Mouse (Mus musculus) MEL (cell line): ENCODE measurements around the gene Cdk13.

Source experiments
- CTCF ChIP-seq, 3 experiments: IDR thresholded peaks in 2 of 3; conservative IDR thresholded peaks in 1 of 3; 2 replicates each; pipeline ENCODE4 v1.5.1; 2011 to 2012; ENCODE audit warnings: low read length in 3 of 3, low read depth in 2 of 3, mild to moderate bottlenecking in 2 of 3, improper control_type of control experiment in 1 of 3, inconsistent platforms in 1 of 3, mixed read lengths in 1 of 3, moderate library complexity in 1 of 3; ENCODE audit not compliant: control insufficient read depth in 1 of 3, insufficient read depth in 1 of 3, poor library complexity in 1 of 3, severe bottlenecking in 1 of 3
- E2F4 ChIP-seq: IDR thresholded peaks from 2 replicates; pipeline ENCODE4 v1.6.1; 2011; ENCODE audit warnings: low read depth, low read length, improper control_type of control experiment, borderline replicate concordance
- GABPA ChIP-seq: IDR thresholded peaks from 2 replicates; pipeline ENCODE4 v1.6.1; 2012; ENCODE audit warnings: low read depth, mild to moderate bottlenecking, inconsistent platforms, low read length, improper control_type of control experiment, moderate library complexity
- MAFK ChIP-seq: IDR thresholded peaks from 2 replicates; pipeline ENCODE4 v1.6.1; 2011; ENCODE audit warnings: low read depth, mild to moderate bottlenecking, low read length, improper control_type of control experiment, borderline replicate concordance
- NRF1 ChIP-seq: IDR thresholded peaks from 2 replicates; pipeline ENCODE4 v1.6.1; 2014; ENCODE audit warnings: low read depth, mild to moderate bottlenecking, inconsistent platforms, low read length, improper control_type of control experiment, moderate library complexity; ENCODE audit not compliant: poor library complexity, insufficient read depth, severe bottlenecking
- POLR2A ChIP-seq, 2 experiments: IDR thresholded peaks; 2 replicates each; pipeline ENCODE4 v1.6.1; 2011 to 2012; ENCODE audit warnings: low read length in 2 of 2, mild to moderate bottlenecking in 2 of 2, control low read depth in 1 of 2, improper control_type of control experiment in 1 of 2, low read depth in 1 of 2, moderate library complexity in 1 of 2; ENCODE audit not compliant: control insufficient read depth in 1 of 2, insufficient read depth in 1 of 2, poor library complexity in 1 of 2
- SIN3A ChIP-seq: IDR thresholded peaks from 2 replicates; pipeline ENCODE4 v1.6.1; 2012; ENCODE audit warnings: low read length, improper control_type of control experiment, inconsistent platforms
- SMC3 ChIP-seq: IDR thresholded peaks from 2 replicates; pipeline ENCODE4 v1.6.1; 2011; ENCODE audit warnings: low read depth, low read length, improper control_type of control experiment
- TAL1 ChIP-seq: IDR thresholded peaks from 2 replicates; pipeline ENCODE4 v1.6.1; 2012; ENCODE audit warnings: mild to moderate bottlenecking, inconsistent platforms, low read length, moderate library complexity, mixed read lengths
- TCF12 ChIP-seq: IDR thresholded peaks from 2 replicates; pipeline ENCODE4 v1.6.1; 2014; ENCODE audit warnings: low read depth, mild to moderate bottlenecking, inconsistent platforms, low read length, improper control_type of control experiment, moderate library complexity
- UBTF ChIP-seq: IDR thresholded peaks from 2 replicates; pipeline ENCODE4 v1.6.1; 2012; ENCODE audit warnings: low read depth, mild to moderate bottlenecking, inconsistent platforms, low read length, improper control_type of control experiment, moderate library complexity, borderline replicate concordance; ENCODE audit not compliant: insufficient read depth
- USF1 ChIP-seq: IDR thresholded peaks from 2 replicates; pipeline ENCODE4 v1.6.1; 2014; ENCODE audit warnings: low read depth, mild to moderate bottlenecking, inconsistent platforms, low read length, improper control_type of control experiment, moderate library complexity

- TF ChIP-seq TCF12 (no peak), SMC3 (no peak), E2F4 (no peak), MAFK (no peak), SIN3A (no peak), POLR2A (IDR thresholded peaks at IDR 0.05; ENCODE audit: control insufficient read depth in 1 of 2, insufficient read depth in 1 of 2, low read depth in 1 of 2, low read length in 2 of 2, poor library complexity in 1 of 2) (no peak), NRF1 (no peak), GABPA (no peak), CTCF (IDR thresholded peaks at IDR 0.05 in 2 of 3, conservative IDR thresholded peaks at IDR 0.05 in 1 of 3; ENCODE audit: control insufficient read depth in 1 of 3, insufficient read depth in 1 of 3, low read depth in 2 of 3, low read length in 3 of 3, poor library complexity in 1 of 3, severe bottlenecking in 1 of 3) (no peak), UBTF (no peak), TAL1 (no peak), USF1 (no peak)
Measured at GRCm38 (mm10) chr13:17691436-17691835, 113.5 kb downstream of the Cdk13 start.
